Mouse (Mus musculus) ES-E14 (cell line): ENCODE results near the gene C1ql4. TPM values are rescaled to one million over a fixed set of nuclear protein-coding genes. Genes with fewer than 3 reads are reported as not detected.

Experiments
- DNase-seq: peaks from one replicate; pipeline ENCODE4 v3.0.0-alpha.2; 2013; ENCODE audit warnings: low read depth, low spot score
- H3K27ac ChIP-seq: 2 replicates; pipeline ENCODE4 v1.5.1; 2012; ENCODE audit warnings: low read depth, mild to moderate bottlenecking, low read length, moderate library complexity, mixed read lengths; ENCODE audit not compliant: poor library complexity, insufficient read depth, severe bottlenecking
- H3K36me3 ChIP-seq: 2 replicates; pipeline ENCODE4 v1.6.1; 2012; ENCODE audit warnings: mild to moderate bottlenecking, low read length, moderate library complexity, mixed read lengths; ENCODE audit not compliant: control insufficient read depth, poor library complexity, insufficient read depth, severe bottlenecking
- H3K4me1 ChIP-seq, 2 experiments: fragments of 150-350 bp in 1 of 2; sonication (generic) in 1 of 2; 2 replicates each; pipeline ENCODE4 v1.6.1; 2012; ENCODE audit warnings: low read length in 2 of 2, mild to moderate bottlenecking in 1 of 2, mixed read lengths in 1 of 2; ENCODE audit not compliant: control insufficient read depth in 2 of 2, insufficient read depth in 2 of 2, poor library complexity in 1 of 2
- H3K4me3 ChIP-seq, 2 experiments: fragments of 150-350 bp in 1 of 2; sonication (generic) in 1 of 2; 2 replicates each; pipeline ENCODE4 v1.5.1; 2012; ENCODE audit warnings: low read length in 2 of 2, low read depth in 1 of 2, mild to moderate bottlenecking in 1 of 2, mixed read lengths in 1 of 2; ENCODE audit not compliant: insufficient read depth in 1 of 2, poor library complexity in 1 of 2, severe bottlenecking in 1 of 2
- H3K9ac ChIP-seq: 2 replicates; pipeline ENCODE4 v1.6.1; 2012; ENCODE audit warnings: low read depth, mild to moderate bottlenecking, low read length, mixed read lengths; ENCODE audit not compliant: poor library complexity, insufficient read depth, severe bottlenecking
- H3K9me3 ChIP-seq: fragments of 150-350 bp; sonication (generic); 2 replicates; pipeline ENCODE4 v1.6.1; 2012; ENCODE audit warnings: low read depth, mild to moderate bottlenecking, low read length; ENCODE audit not compliant: control insufficient read depth, insufficient read depth
- CHD2 ChIP-seq: IDR thresholded peaks from 2 replicates; pipeline ENCODE4 v1.6.1; 2014; ENCODE audit warnings: mild to moderate bottlenecking, low read depth, low read length, inconsistent platforms
- HCFC1 ChIP-seq: IDR thresholded peaks from 2 replicates; pipeline ENCODE4 v1.6.1; 2012; ENCODE audit warnings: low read length, inconsistent platforms, borderline replicate concordance; ENCODE audit not compliant: insufficient read depth
- MAFK ChIP-seq: IDR thresholded peaks from 2 replicates; pipeline ENCODE4 v1.6.1; 2014; ENCODE audit warnings: mild to moderate bottlenecking, low read depth, low read length, inconsistent platforms; ENCODE audit not compliant: insufficient read depth
- ZC3H11A ChIP-seq: IDR thresholded peaks from 2 replicates; pipeline ENCODE4 v1.6.1; 2012; ENCODE audit warnings: low read depth, mild to moderate bottlenecking, inconsistent platforms, low read length, borderline replicate concordance
- ZNF384 ChIP-seq: IDR thresholded peaks from 2 replicates; pipeline ENCODE4 v1.6.1; 2012; ENCODE audit warnings: low read depth, low read length, inconsistent platforms
- in situ Hi-C, 2 experiments: fragments of 600-800 bp; cut with MboI; formaldehyde crosslinking; loops; one replicate each; pipeline ENCODE4 v1.15.1; 2025; ENCODE audit warnings: low sequenced_read_pairs in 2 of 2, inconsistent platforms in 1 of 2; ENCODE audit not compliant: unreplicated experiment in 2 of 2
- total RNA-seq: library from RNA; depleted of rRNA; stranded (reverse); fragments of 300-350 nt; gene quantifications from 2 replicates; pipeline ENCODE4 v1.2.3, GENCODE M21; 2012

Gene C1ql4
- total RNA-seq, 1 experiment = 3.7 TPM

- Histone ChIP-seq H3K9me3 (no peaks in the 10 kb centered on the region), H3K9ac (no peak overlapping the region), H3K4me3 (no peak overlapping the region), H3K4me1 (peaks cover 0 to 5% of the 10 kb centered on the region in 2 experiments; a peak in 2 of 4 replicates), H3K27ac (no peak overlapping the region), H3K36me3 (peaks cover 32% of the 10 kb centered on the region)
- TF ChIP-seq ZC3H11A = no peak
- no peak for TF ChIP-seq CHD2
- no peak for TF ChIP-seq ZNF384
- TF ChIP-seq MAFK = no peak
- no peak for TF ChIP-seq HCFC1
- DNase-seq = no peak
- in situ Hi-C loops = loop anchor here in 1 of 2 experiments (25.0 kb wide), 1 partner anchor 296 kb away; the partner anchor contains the start of genes Wnt1 and Wnt10b
These were observed 4.4 kb downstream of the C1ql4 start for GRCm38 (mm10) chr15:99083258-99083657.

GRCm38 (mm10) chr15:99082840-99083239 lies 4.8 kb downstream of the C1ql4 start:
- no peak overlapping the region for H3K4me3 ChIP-seq
- no peaks in the 10 kb centered on the region for H3K9me3 ChIP-seq
- no peak overlapping the region for H3K9ac ChIP-seq
- TF ChIP-seq CHD2 (no peak), MAFK (no peak), HCFC1 (no peak), ZC3H11A (no peak), ZNF384 (no peak)
- no peak for DNase-seq
- H3K36me3 ChIP-seq = peaks cover 36% of the 10 kb centered on the region
- peaks cover 0 to 5% of the 10 kb centered on the region in 2 experiments; a peak in 2 of 4 replicates for H3K4me1 ChIP-seq
- in situ Hi-C loops = loop anchor here in 1 of 2 experiments (25.0 kb wide), 1 partner anchor 296 kb away; the partner anchor contains the start of genes Wnt1 and Wnt10b
- no peak overlapping the region for H3K27ac ChIP-seq

- H3K4me3 ChIP-seq = no peak overlapping the region
- DNase-seq = no peak
- no peak overlapping the region for H3K27ac ChIP-seq
- peaks cover 0 to 5% of the 10 kb centered on the region in 2 experiments; a peak in 2 of 4 replicates for H3K4me1 ChIP-seq
- H3K36me3 ChIP-seq = peaks cover 40% of the 10 kb centered on the region
- H3K9me3 ChIP-seq = no peaks in the 10 kb centered on the region
- no peak overlapping the region for H3K9ac ChIP-seq
- in situ Hi-C loops = loop anchor here in 1 of 2 experiments (25.0 kb wide), 1 partner anchor 295 kb away; the partner anchor contains the start of genes Wnt1 and Wnt10b
- no peak for TF ChIP-seq MAFK
- TF ChIP-seq HCFC1 = no peak
- no peak for TF ChIP-seq ZNF384
- no peak for TF ChIP-seq CHD2
- TF ChIP-seq ZC3H11A = no peak
These were observed 5.3 kb downstream of the C1ql4 start for GRCm38 (mm10) chr15:99082322-99082721.

GRCm38 (mm10) chr15:99079804-99080203 lies 7.8 kb downstream of the C1ql4 start:
- in situ Hi-C loops = loop anchor here in 1 of 2 experiments (25.0 kb wide), 1 partner anchor 293 kb away; the partner anchor contains the start of genes Wnt1 and Wnt10b

More at GRCm38 (mm10) chr15:99079804-99080203, 7.8 kb downstream of the C1ql4 start:
- H3K4me3 ChIP-seq = no peak overlapping the region
- TF ChIP-seq MAFK (no peak), CHD2 (no peak), ZC3H11A (no peak), HCFC1 (no peak), ZNF384 (no peak)
- peaks cover 0 to 9% of the 10 kb centered on the region in 2 experiments; a peak in 2 of 4 replicates for H3K4me1 ChIP-seq
- H3K27ac ChIP-seq = no peak overlapping the region
- H3K9ac ChIP-seq = no peak overlapping the region
- no peak for DNase-seq
- H3K9me3 ChIP-seq = no peaks in the 10 kb centered on the region
- peaks cover 49% of the 10 kb centered on the region for H3K36me3 ChIP-seq
